Mouse (Mus musculus) ES-E14 (cell line): ENCODE data around the gene Arhgap31. TPM values are rescaled to one million over a fixed set of nuclear protein-coding genes. Genes with fewer than 3 reads are reported as not detected.
A peak's percentile ranks its signal among the peaks of the same experiment; 100 is the strongest.

Experiments used
- DNase-seq: peaks from one replicate; pipeline ENCODE4 v3.0.0-alpha.2; 2013; ENCODE audit warnings: low read depth, low spot score
- H3K27ac ChIP-seq: 2 replicates; pipeline ENCODE4 v1.5.1; 2012; ENCODE audit warnings: low read depth, mild to moderate bottlenecking, low read length, moderate library complexity, mixed read lengths; ENCODE audit not compliant: poor library complexity, insufficient read depth, severe bottlenecking
- H3K36me3 ChIP-seq: 2 replicates; pipeline ENCODE4 v1.6.1; 2012; ENCODE audit warnings: mild to moderate bottlenecking, low read length, moderate library complexity, mixed read lengths; ENCODE audit not compliant: control insufficient read depth, poor library complexity, insufficient read depth, severe bottlenecking
- H3K4me1 ChIP-seq, 2 experiments: fragments of 150-350 bp in 1 of 2; sonication (generic) in 1 of 2; 2 replicates each; pipeline ENCODE4 v1.6.1; 2012; ENCODE audit warnings: low read length in 2 of 2, mild to moderate bottlenecking in 1 of 2, mixed read lengths in 1 of 2; ENCODE audit not compliant: control insufficient read depth in 2 of 2, insufficient read depth in 2 of 2, poor library complexity in 1 of 2
- H3K4me3 ChIP-seq, 2 experiments: fragments of 150-350 bp in 1 of 2; sonication (generic) in 1 of 2; 2 replicates each; pipeline ENCODE4 v1.5.1; 2012; ENCODE audit warnings: low read length in 2 of 2, low read depth in 1 of 2, mild to moderate bottlenecking in 1 of 2, mixed read lengths in 1 of 2; ENCODE audit not compliant: insufficient read depth in 1 of 2, poor library complexity in 1 of 2, severe bottlenecking in 1 of 2
- H3K9ac ChIP-seq: 2 replicates; pipeline ENCODE4 v1.6.1; 2012; ENCODE audit warnings: low read depth, mild to moderate bottlenecking, low read length, mixed read lengths; ENCODE audit not compliant: poor library complexity, insufficient read depth, severe bottlenecking
- H3K9me3 ChIP-seq: fragments of 150-350 bp; sonication (generic); 2 replicates; pipeline ENCODE4 v1.6.1; 2012; ENCODE audit warnings: low read depth, mild to moderate bottlenecking, low read length; ENCODE audit not compliant: control insufficient read depth, insufficient read depth
- CHD2 ChIP-seq: IDR thresholded peaks from 2 replicates; pipeline ENCODE4 v1.6.1; 2014; ENCODE audit warnings: mild to moderate bottlenecking, low read depth, low read length, inconsistent platforms
- HCFC1 ChIP-seq: IDR thresholded peaks from 2 replicates; pipeline ENCODE4 v1.6.1; 2012; ENCODE audit warnings: low read length, inconsistent platforms, borderline replicate concordance; ENCODE audit not compliant: insufficient read depth
- MAFK ChIP-seq: IDR thresholded peaks from 2 replicates; pipeline ENCODE4 v1.6.1; 2014; ENCODE audit warnings: mild to moderate bottlenecking, low read depth, low read length, inconsistent platforms; ENCODE audit not compliant: insufficient read depth
- ZC3H11A ChIP-seq: IDR thresholded peaks from 2 replicates; pipeline ENCODE4 v1.6.1; 2012; ENCODE audit warnings: low read depth, mild to moderate bottlenecking, inconsistent platforms, low read length, borderline replicate concordance
- ZNF384 ChIP-seq: IDR thresholded peaks from 2 replicates; pipeline ENCODE4 v1.6.1; 2012; ENCODE audit warnings: low read depth, low read length, inconsistent platforms
- in situ Hi-C, 2 experiments: fragments of 600-800 bp; cut with MboI; formaldehyde crosslinking; loops; one replicate each; pipeline ENCODE4 v1.15.1; 2025; ENCODE audit warnings: low sequenced_read_pairs in 2 of 2, inconsistent platforms in 1 of 2; ENCODE audit not compliant: unreplicated experiment in 2 of 2
- total RNA-seq: library from RNA; depleted of rRNA; stranded (reverse); fragments of 300-350 nt; gene quantifications from 2 replicates; pipeline ENCODE4 v1.2.3, GENCODE M21; 2012

Arhgap31 gene
- total RNA-seq, 1 experiment = 1.0 TPM

- H3K9ac ChIP-seq = no peak overlapping the region
- no peak overlapping the region for H3K27ac ChIP-seq
- H3K36me3 ChIP-seq = no peaks in the 10 kb centered on the region
- no peaks in the 10 kb centered on the region for H3K9me3 ChIP-seq
- DNase-seq = no peak
- H3K4me1 ChIP-seq = no peaks in the 10 kb centered on the region
- no peak overlapping the region for H3K4me3 ChIP-seq
- no peak for TF ChIP-seq ZC3H11A
- TF ChIP-seq HCFC1 = no peak
- TF ChIP-seq CHD2 = no peak
- no peak for TF ChIP-seq MAFK
- no peak for TF ChIP-seq ZNF384
- in situ Hi-C loops = no loop called here
These were observed 95.1 kb downstream of the Arhgap31 start for GRCm38 (mm10) chr16:38617977-38618376.

DNA sequence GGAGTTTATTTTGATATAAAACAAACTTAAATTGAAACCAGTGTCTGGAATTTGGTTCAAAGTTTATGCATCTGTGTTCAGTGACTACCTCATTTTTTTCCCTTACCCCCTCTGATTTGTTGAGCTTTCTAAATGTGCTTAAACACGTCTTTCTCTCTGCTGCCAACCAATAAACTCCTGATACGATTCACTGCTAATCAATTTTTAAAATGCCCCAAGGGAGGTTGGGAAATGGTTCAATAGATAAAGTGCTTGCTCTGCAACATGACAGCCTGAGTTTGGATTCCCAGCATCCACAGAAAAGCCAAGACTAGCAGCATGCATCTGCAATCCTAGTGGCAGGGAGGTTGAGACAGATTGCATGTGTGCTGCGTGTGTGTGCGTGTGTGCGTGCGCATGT is 99.4 kb downstream of the Arhgap31 start:
- no peak overlapping the region for H3K4me3 ChIP-seq
- no peaks in the 10 kb centered on the region for H3K4me1 ChIP-seq
- no peak overlapping the region for H3K9ac ChIP-seq
- no peak overlapping the region for H3K27ac ChIP-seq
- no peaks in the 10 kb centered on the region for H3K9me3 ChIP-seq
- DNase-seq = no peak
- H3K36me3 ChIP-seq = no peaks in the 10 kb centered on the region
- in situ Hi-C loops = no loop called here
- TF ChIP-seq HCFC1 (no peak), ZC3H11A (no peak), CHD2 (no peak), ZNF384 (no peak), MAFK (no peak)

- no peaks in the 10 kb centered on the region for H3K4me1 ChIP-seq
- DNase-seq = no peak
- no peak overlapping the region for H3K9ac ChIP-seq
- TF ChIP-seq MAFK (no peak), ZNF384 (no peak), ZC3H11A (no peak), HCFC1 (no peak), CHD2 (no peak)
- no peak overlapping the region for H3K27ac ChIP-seq
- in situ Hi-C loops = no loop called here
- H3K4me3 ChIP-seq = no peak overlapping the region
- H3K36me3 ChIP-seq = no peaks in the 10 kb centered on the region
- no peaks in the 10 kb centered on the region for H3K9me3 ChIP-seq
These were observed 100.4 kb downstream of the Arhgap31 start for GRCm38 (mm10) chr16:38612646-38613045.

- Histone ChIP-seq H3K4me1 (no peaks in the 10 kb centered on the region), H3K9me3 (no peaks in the 10 kb centered on the region), H3K36me3 (no peaks in the 10 kb centered on the region), H3K4me3 (peak overlapping the region; percentile 43 to 45), H3K9ac (peak overlapping the region; percentile 40), H3K27ac (no peak overlapping the region)
- in situ Hi-C loops = no loop called here
- no peak for TF ChIP-seq HCFC1
- DNase-seq = no peak
These were observed 104.0 kb downstream of the Arhgap31 start for GRCm38 (mm10) chr16:38609092-38609491.

DNA sequence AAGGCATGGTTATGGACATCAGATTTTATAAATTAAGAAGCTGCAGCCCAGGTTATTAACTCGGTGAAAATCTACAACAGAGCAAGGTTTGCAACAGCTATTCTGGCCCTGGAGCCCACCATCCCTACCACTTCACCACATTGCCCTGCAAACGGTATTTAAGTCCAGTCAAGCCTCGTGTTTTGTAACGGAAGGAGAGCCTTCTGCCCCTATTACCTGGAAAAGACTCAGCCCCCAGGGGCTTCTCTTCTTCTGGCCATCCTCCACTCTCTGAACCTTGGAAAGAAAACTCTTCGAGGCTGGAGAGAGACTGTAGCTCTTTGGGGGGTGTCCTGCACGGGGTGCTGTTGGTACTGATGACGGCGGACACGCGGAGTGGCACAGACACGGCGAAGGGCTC is 104.4 kb downstream of the Arhgap31 start:
- 0 out of 4 replicates have a peak, but pooled peaks cover 0 to under 1% of the 10 kb centered on the region in 2 experiments for H3K4me1 ChIP-seq
- peak overlapping the region; percentile 43 to 45 for H3K4me3 ChIP-seq
- H3K27ac ChIP-seq = no peak overlapping the region
- no peak for DNase-seq
- TF ChIP-seq MAFK = no peak
- no peak for TF ChIP-seq ZNF384
- no peak for TF ChIP-seq HCFC1
- no peak for TF ChIP-seq CHD2
- no peak for TF ChIP-seq ZC3H11A
- in situ Hi-C loops = no loop called here
- no peaks in the 10 kb centered on the region for H3K36me3 ChIP-seq
- H3K9ac ChIP-seq = peak overlapping the region; percentile 40; the same call in 1 of the 2 replicates
- H3K9me3 ChIP-seq = no peaks in the 10 kb centered on the region
